Mouse (Mus musculus): Measurements from ENCODE around the gene Krt23.

Krt23 gene

GRCm38 (mm10) chr11:99492733-99493573 lies at the start of gene Krt23:
TSS of gene Krt23 (minus strand) at chr11:99493137.
- peak; percentile 29 for DNase-seq (ENCODE audit: low read depth)

GRCm38 (mm10) chr11:99539721-99540120 lies 46.8 kb upstream of the Krt23 start:
- no peak for DNase-seq (ENCODE audit: low read depth)

GRCm38 (mm10) chr11:99521288-99521860 lies 28.4 kb upstream of the Krt23 start, which contains the start of gene Krt39:
TSS of gene Krt39 (minus strand) at chr11:99521338.
- no peak for DNase-seq (ENCODE audit: low read depth)

GRCm38 (mm10) chr11:99514098-99514497 lies 21.2 kb upstream of the Krt23 start:
- DNase-seq (ENCODE audit: low read depth): no peak

- DNase-seq (ENCODE audit: low read depth): no peak
These were observed 7.3 kb upstream of the Krt23 start for GRCm38 (mm10) chr11:99500095-99500805.

GRCm38 (mm10) chr11:99496460-99496859 lies 3.5 kb upstream of the Krt23 start:
- DNase-seq (ENCODE audit: low read depth): peak; percentile 17

- DNase-seq (ENCODE audit: low read depth): no peak
These were observed 1.8 kb upstream of the Krt23 start for GRCm38 (mm10) chr11:99494741-99495140.

- DNase-seq (ENCODE audit: low read depth): no peak
These were observed 575 bp upstream of the Krt23 start for GRCm38 (mm10) chr11:99493574-99493850.

GRCm38 (mm10) chr11:99491040-99491439 lies 1.9 kb downstream of the Krt23 start:
- DNase-seq (ENCODE audit: low read depth): no peak

GRCm38 (mm10) chr11:99490624-99491023 lies 2.3 kb downstream of the Krt23 start:
- DNase-seq (ENCODE audit: low read depth): no peak

- no peak for DNase-seq (ENCODE audit: low read depth)
These were observed 3.7 kb downstream of the Krt23 start for GRCm38 (mm10) chr11:99489233-99489632.

- no peak for DNase-seq (ENCODE audit: low read depth)
These were observed 18.0 kb downstream of the Krt23 start for GRCm38 (mm10) chr11:99474981-99475380.

GRCm38 (mm10) chr11:99473433-99473832 lies 19.5 kb downstream of the Krt23 start:
- DNase-seq (ENCODE audit: low read depth): no peak

- no peak for DNase-seq (ENCODE audit: low read depth)
These were observed 20.5 kb downstream of the Krt23 start for GRCm38 (mm10) chr11:99472405-99472804.

GRCm38 (mm10) chr11:99471946-99472345 lies 21.0 kb downstream of the Krt23 start:
- DNase-seq (ENCODE audit: low read depth): no peak

GRCm38 (mm10) chr11:99469228-99469627 lies 23.7 kb downstream of the Krt23 start:
- no peak for DNase-seq (ENCODE audit: low read depth)

- no peak for DNase-seq (ENCODE audit: low read depth)
These were observed 24.4 kb downstream of the Krt23 start for GRCm38 (mm10) chr11:99468566-99468965.

- DNase-seq (ENCODE audit: low read depth): no peak
These were observed 26.6 kb downstream of the Krt23 start for GRCm38 (mm10) chr11:99466316-99466715.

- DNase-seq (ENCODE audit: low read depth): peak; percentile 75
These were observed 28.1 kb downstream of the Krt23 start for GRCm38 (mm10) chr11:99464836-99465235.

GRCm38 (mm10) chr11:99463155-99463554 lies 29.8 kb downstream of the Krt23 start:
- peak; percentile 63 for DNase-seq (ENCODE audit: low read depth)

GRCm38 (mm10) chr11:99461736-99462135 lies 31.2 kb downstream of the Krt23 start:
- DNase-seq (ENCODE audit: low read depth): no peak

- no peak for DNase-seq (ENCODE audit: low read depth)
These were observed 34.0 kb downstream of the Krt23 start for GRCm38 (mm10) chr11:99458887-99459286.

GRCm38 (mm10) chr11:99454759-99455158 lies 38.2 kb downstream of the Krt23 start:
- no peak for DNase-seq (ENCODE audit: low read depth)

Measured in 416B (cell line).